Mouse (Mus musculus): ENCODE measurements around the gene Preb. TPM values are rescaled to one million over a fixed set of nuclear protein-coding genes. Genes with fewer than 3 reads are reported as not detected.

Preb gene
- polyA plus RNA-seq, 1 experiment: 43.7 TPM

- Histone ChIP-seq H3K4me1 (peaks cover 84% of the 10 kb centered on the region), H3K9me3 (no peaks in the 10 kb centered on the region), H3K4me3 (replicated peaks) (peak overlapping the region; percentile 54), H3K36me3 (replicated peaks; ENCODE audit: low read length) (peaks cover 19% of the 10 kb centered on the region), H3K27me3 (replicated peaks) (no peaks in the 10 kb centered on the region)
- TF ChIP-seq GATA1 (IDR thresholded peaks at IDR 0.05; ENCODE audit: borderline replicate concordance, low read length): no peak
- no peak for TF ChIP-seq FLI1 (IDR thresholded peaks at IDR 0.05; ENCODE audit: low read length)
Measured at GRCm38 (mm10) chr5:30910481-30910880, 49.7 kb downstream of the Preb start.

GRCm38 (mm10) chr5:30909863-30910262, 50.3 kb downstream of the Preb start:
- TF ChIP-seq FLI1 (IDR thresholded peaks at IDR 0.05; ENCODE audit: low read length): no peak
- no peak for TF ChIP-seq GATA1 (IDR thresholded peaks at IDR 0.05; ENCODE audit: borderline replicate concordance, low read length)
- Histone ChIP-seq H3K4me3 (replicated peaks) (no peak overlapping the region), H3K36me3 (replicated peaks; ENCODE audit: low read length) (peaks cover 19% of the 10 kb centered on the region), H3K9me3 (no peaks in the 10 kb centered on the region), H3K4me1 (peaks cover 84% of the 10 kb centered on the region), H3K27me3 (replicated peaks) (no peaks in the 10 kb centered on the region)

DNA sequence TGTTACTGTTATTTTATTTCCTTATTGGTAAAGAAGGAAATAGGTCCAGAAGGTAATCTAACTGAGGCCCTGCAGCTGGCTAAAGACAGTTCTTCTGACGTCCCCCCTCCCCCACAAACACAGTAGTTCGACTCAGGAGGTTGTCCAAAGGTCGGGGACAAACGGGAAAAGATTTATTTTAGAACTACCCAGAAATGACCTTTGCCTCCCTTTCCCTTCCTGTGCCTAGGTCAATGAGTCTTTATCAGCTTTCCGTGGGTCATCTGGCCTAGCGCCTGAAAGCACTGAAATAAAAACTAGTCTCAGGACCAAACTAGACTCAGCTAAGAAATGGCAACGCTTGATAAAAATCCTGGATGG, 50.9 kb downstream of the Preb start:
- H3K27me3 ChIP-seq (replicated peaks): no peaks in the 10 kb centered on the region
- H3K4me3 ChIP-seq (replicated peaks): no peak overlapping the region
- no peaks in the 10 kb centered on the region for H3K9me3 ChIP-seq
- peaks cover 22% of the 10 kb centered on the region for H3K36me3 ChIP-seq (replicated peaks; ENCODE audit: low read length)
- H3K4me1 ChIP-seq: peaks cover 88% of the 10 kb centered on the region
- TF ChIP-seq FLI1 (IDR thresholded peaks at IDR 0.05; ENCODE audit: low read length): no peak
- no peak for TF ChIP-seq GATA1 (IDR thresholded peaks at IDR 0.05; ENCODE audit: borderline replicate concordance, low read length)

DNA sequence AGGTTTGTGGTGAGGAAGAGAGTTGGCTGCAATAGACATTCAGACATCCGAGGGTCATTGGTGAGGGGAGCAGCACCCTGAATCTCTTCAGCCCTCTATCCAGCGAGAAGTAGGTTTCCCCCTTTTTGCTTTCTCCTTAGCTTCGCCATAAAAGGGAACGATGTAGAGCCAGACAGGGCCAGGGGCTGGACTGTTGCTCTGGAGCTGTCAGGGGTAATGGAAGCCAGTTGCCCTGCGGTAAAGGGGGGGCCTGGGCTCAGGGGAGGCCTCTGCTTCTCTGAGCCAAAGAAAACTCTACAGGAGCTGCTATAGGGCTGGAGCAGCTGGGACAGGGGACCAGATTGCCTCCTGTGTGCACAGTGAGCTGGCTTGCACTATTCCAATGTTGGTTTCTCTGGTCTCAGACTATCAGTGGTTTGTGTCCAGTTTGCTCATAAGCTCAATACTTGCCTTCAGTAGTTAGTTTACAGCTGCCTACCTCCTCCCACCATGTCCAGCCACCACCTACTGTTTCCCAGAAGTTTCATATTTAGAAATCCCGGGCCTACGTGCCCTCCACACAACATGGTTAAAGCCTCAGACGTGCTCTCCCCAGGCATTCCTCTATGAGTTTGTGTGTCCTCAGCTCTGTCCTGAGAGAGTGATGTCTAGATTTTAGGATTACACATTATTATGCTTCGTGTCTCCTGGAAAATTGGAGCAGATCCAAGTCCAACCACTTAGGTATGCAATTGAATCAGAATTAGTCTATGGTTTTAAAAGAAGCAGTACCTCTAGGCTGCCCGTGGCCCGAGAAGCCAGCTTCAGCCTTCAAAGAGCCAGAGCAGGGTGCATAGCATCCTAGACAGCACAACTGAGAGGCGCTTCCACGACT, 51.5 kb downstream of the Preb start:
- peaks cover 26% of the 10 kb centered on the region for H3K36me3 ChIP-seq (replicated peaks; ENCODE audit: low read length)
- H3K4me1 ChIP-seq: peaks cover 91% of the 10 kb centered on the region
- peak overlapping the region; percentile 99 for H3K4me3 ChIP-seq (replicated peaks)
- H3K27me3 ChIP-seq (replicated peaks): no peaks in the 10 kb centered on the region
- TF ChIP-seq GATA1 (IDR thresholded peaks at IDR 0.05; ENCODE audit: borderline replicate concordance, low read length) (no peak), FLI1 (IDR thresholded peaks at IDR 0.05; ENCODE audit: low read length) (no peak)
- no peaks in the 10 kb centered on the region for H3K9me3 ChIP-seq

DNA sequence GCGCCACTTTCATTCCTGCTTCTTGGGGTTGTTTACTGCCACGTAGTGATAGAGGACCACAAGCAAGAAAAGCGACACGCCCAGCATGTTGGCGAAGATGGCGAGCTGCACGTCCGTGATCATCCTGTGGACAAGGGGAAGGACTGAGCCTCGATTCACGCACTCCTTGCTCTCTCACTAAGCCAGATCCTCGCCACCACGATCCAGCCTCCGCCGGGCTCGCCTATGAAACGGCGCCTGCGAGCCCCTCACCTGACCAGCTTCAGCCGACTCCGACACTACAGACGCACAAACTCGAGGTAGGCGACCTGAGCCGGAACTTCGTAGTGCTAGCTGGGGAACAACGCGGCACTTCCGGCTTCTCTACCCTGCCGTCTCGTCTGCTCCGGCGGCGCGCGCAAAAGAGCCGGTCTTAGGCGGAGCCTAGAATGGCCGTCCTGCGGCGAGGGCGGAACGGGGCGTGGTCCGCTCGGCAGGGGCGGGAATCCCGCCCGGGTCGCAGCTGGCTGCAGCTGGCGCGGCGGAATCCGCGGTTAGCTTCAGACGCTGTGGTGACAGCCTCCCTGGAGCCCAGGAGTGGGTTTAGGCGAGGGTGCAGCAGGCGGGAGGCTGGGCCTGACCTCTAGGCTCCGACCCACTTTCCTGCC, 52.6 kb downstream of the Preb start, which contains the start of gene Ost4:
Gene Ost4, minus strand, starts transcription at position 376 of the 647 bp plus-strand sequence.
- Histone ChIP-seq H3K27me3 (replicated peaks) (no peaks in the 10 kb centered on the region), H3K4me1 (peaks cover 91% of the 10 kb centered on the region), H3K4me3 (replicated peaks) (peak within 1 kb of the TSS; percentile 99), H3K9me3 (no peaks in the 10 kb centered on the region), H3K36me3 (replicated peaks; ENCODE audit: low read length) (peaks cover 38% of the 10 kb centered on the region)
- TF ChIP-seq GATA1 (IDR thresholded peaks at IDR 0.05; ENCODE audit: borderline replicate concordance, low read length) (no peak), FLI1 (IDR thresholded peaks at IDR 0.05; ENCODE audit: low read length) (peak; percentile 69; the same call in 1 of the 2 replicates)

GRCm38 (mm10) chr5:30901860-30902259, 58.3 kb downstream of the Preb start:
- TF ChIP-seq GATA1 (IDR thresholded peaks at IDR 0.05; ENCODE audit: borderline replicate concordance, low read length): no peak
- Histone ChIP-seq H3K36me3 (replicated peaks; ENCODE audit: low read length) (peaks cover 90% of the 10 kb centered on the region), H3K4me3 (replicated peaks) (no peak overlapping the region), H3K4me1 (peaks cover 89% of the 10 kb centered on the region), H3K27me3 (replicated peaks) (no peaks in the 10 kb centered on the region), H3K9me3 (no peaks in the 10 kb centered on the region)

Other genes with a start within 250 kb of the Preb start
- 0.12 TPM in 1 of 2 replicates, not detected in the other for gene Dpysl5, start 248.8 kb downstream of the Preb start, polyA plus RNA-seq (2012; ENCODE audit: insufficient read depth, low replicate concordance)
- gene Mapre3, start 145.7 kb downstream of the Preb start, polyA plus RNA-seq (2012; ENCODE audit: insufficient read depth, low replicate concordance): 2.1 TPM in 1 of 2 replicates, not detected in the other
- 11.8 and 17.0 TPM in 2 replicates for gene Tmem214, start 92.3 kb downstream of the Preb start, polyA plus RNA-seq (2012; ENCODE audit: insufficient read depth, low replicate concordance)
- gene Agbl5, start 71.7 kb downstream of the Preb start, polyA plus RNA-seq (2012; ENCODE audit: insufficient read depth, low replicate concordance): 36.7 and 70.8 TPM in 2 replicates
- gene Ost4, start 52.6 kb downstream of the Preb start, polyA plus RNA-seq (2012; ENCODE audit: insufficient read depth, low replicate concordance): 57.7 and 180 TPM in 2 replicates
- 427 and 497 TPM in 2 replicates for gene Emilin1, start 47.0 kb downstream of the Preb start, polyA plus RNA-seq (2012; ENCODE audit: insufficient read depth, low replicate concordance)
- 11.7 and 40.4 TPM in 2 replicates for gene Khk, start 38.9 kb downstream of the Preb start, polyA plus RNA-seq (2012; ENCODE audit: insufficient read depth, low replicate concordance)
- gene Cgref1, start 14.8 kb downstream of the Preb start, polyA plus RNA-seq (2012; ENCODE audit: insufficient read depth, low replicate concordance): not detected in 2 replicates
- not detected in 2 replicates for gene Tcf23, start 8.3 kb upstream of the Preb start, polyA plus RNA-seq (2012; ENCODE audit: insufficient read depth, low replicate concordance)
- gene Atraid, start 88.0 kb upstream of the Preb start, polyA plus RNA-seq (2012; ENCODE audit: insufficient read depth, low replicate concordance): 6.5 and 48.6 TPM in 2 replicates
- gene Slc5a6, start 88.6 kb upstream of the Preb start, polyA plus RNA-seq (2012; ENCODE audit: insufficient read depth, low replicate concordance): 5.0 and 8.2 TPM in 2 replicates
- gene Cad, start 94.4 kb upstream of the Preb start, polyA plus RNA-seq (2012; ENCODE audit: insufficient read depth, low replicate concordance): 218 and 333 TPM in 2 replicates
- gene Dnajc5g, start 145.9 kb upstream of the Preb start, polyA plus RNA-seq (2012; ENCODE audit: insufficient read depth, low replicate concordance): not detected in 2 replicates
- not detected in 2 replicates for gene Slc30a3, start 147.9 kb upstream of the Preb start, polyA plus RNA-seq (2012; ENCODE audit: insufficient read depth, low replicate concordance)
- not detected in 2 replicates for gene Trim54, start 156.4 kb upstream of the Preb start, polyA plus RNA-seq (2012; ENCODE audit: insufficient read depth, low replicate concordance)
- gene Ucn, start 178.5 kb upstream of the Preb start, polyA plus RNA-seq (2012; ENCODE audit: insufficient read depth, low replicate concordance): not detected in 2 replicates
- 9.4 and 46.6 TPM in 2 replicates for gene Mpv17, start 193.9 kb upstream of the Preb start, polyA plus RNA-seq (2012; ENCODE audit: insufficient read depth, low replicate concordance)
- gene Gm29609, start 219.6 kb upstream of the Preb start, polyA plus RNA-seq (2012; ENCODE audit: insufficient read depth, low replicate concordance): 7.0 and 7.9 TPM in 2 replicates
- 9.1 and 15.0 TPM in 2 replicates for gene Gtf3c2, start 219.8 kb upstream of the Preb start, polyA plus RNA-seq (2012; ENCODE audit: insufficient read depth, low replicate concordance)
- 5.4 and 54.1 TPM in 2 replicates for gene Snx17, start 232.9 kb upstream of the Preb start, polyA plus RNA-seq (2012; ENCODE audit: insufficient read depth, low replicate concordance)
- gene Eif2b4, start 233.1 kb upstream of the Preb start, polyA plus RNA-seq (2012; ENCODE audit: insufficient read depth, low replicate concordance): 92.1 and 146 TPM in 2 replicates
- gene Zfp513, start 241.9 kb upstream of the Preb start, polyA plus RNA-seq (2012; ENCODE audit: insufficient read depth, low replicate concordance): 34.2 and 67.1 TPM in 2 replicates